ENCODE assay signal across 16 mouse cellular contexts in the genomic region with DNA sequence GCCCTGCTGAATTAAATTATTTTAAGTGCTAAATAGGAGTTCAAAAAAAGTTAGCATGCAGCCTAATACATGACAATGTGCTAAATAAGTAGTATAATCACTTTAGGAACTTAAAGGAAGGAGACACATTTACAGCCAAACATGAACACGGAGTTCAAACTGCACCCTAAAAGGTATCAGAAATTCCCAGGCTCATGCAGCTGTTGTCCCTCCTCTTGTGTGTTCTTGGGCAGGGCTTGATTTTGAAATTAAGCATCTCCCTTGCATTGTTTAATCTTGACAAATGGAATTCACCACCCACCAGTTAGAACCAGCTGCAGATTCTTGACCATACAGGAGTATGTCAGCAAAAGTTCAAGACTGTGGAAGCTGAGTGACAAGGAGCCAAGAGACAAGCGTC.
"Had no signal": no experiment of that assay in that cellular context is flagged by ENCODE, and none has a peak within 500 bp of the region (broad histone marks: within the 10 kb centered on the region; RNA-seq: fewer than 3 reads in every experiment).

No protein-coding gene starts in this region.

- H3K27me3 ChIP-seq: neural tube, embryonic 12.5 days; neural tube, embryonic 13.5 days; neural tube, embryonic 15.5 days; stomach, embryonic 15.5 days had no signal

- H3K9me3 ChIP-seq: neural tube, embryonic 12.5 days; neural tube, embryonic 13.5 days; neural tube, embryonic 15.5 days; stomach, embryonic 15.5 days had no signal

- H3K4me3 ChIP-seq: neural tube, embryonic 12.5 days; neural tube, embryonic 13.5 days; neural tube, embryonic 15.5 days; stomach, embryonic 15.5 days had no signal

- H3K27ac ChIP-seq: neural tube, embryonic 12.5 days; neural tube, embryonic 13.5 days; neural tube, embryonic 15.5 days; stomach, embryonic 15.5 days; stomach, postnatal 0 days had no signal

- H3K36me3 ChIP-seq: neural tube, embryonic 12.5 days; neural tube, embryonic 13.5 days; neural tube, embryonic 15.5 days; stomach, embryonic 15.5 days had no signal

- H3K9ac ChIP-seq: neural tube, embryonic 12.5 days; neural tube, embryonic 13.5 days; neural tube, embryonic 15.5 days; stomach, embryonic 15.5 days had no signal

- DNase-seq: right cerebral cortex, adult 18-20 months; right cerebral cortex, postnatal 14 days; right cerebral cortex, postnatal 25 days; right cerebral cortex, postnatal 4 days; spleen, adult 18-20 months; thymus, adult 18-20 months; thymus, adult 2 months; thymus, postnatal 14 days; thymus, postnatal 25 days; thymus, postnatal 36 days; thymus, postnatal 4 days had no signal

- H3K4me2 ChIP-seq: neural tube, embryonic 12.5 days; neural tube, embryonic 13.5 days; neural tube, embryonic 15.5 days; stomach, embryonic 15.5 days had no signal

- H3K4me1 ChIP-seq: neural tube, embryonic 12.5 days; neural tube, embryonic 13.5 days; stomach, embryonic 15.5 days had no signal
